Mouse (Mus musculus): ENCODE data around the gene Ntn1. TPM values are rescaled to one million over a fixed set of nuclear protein-coding genes. Genes with fewer than 3 reads are reported as not detected.

The Ntn1 gene
- polyA plus RNA-seq, 1 experiment from 2014 or later, result 31.0 TPM

DNA sequence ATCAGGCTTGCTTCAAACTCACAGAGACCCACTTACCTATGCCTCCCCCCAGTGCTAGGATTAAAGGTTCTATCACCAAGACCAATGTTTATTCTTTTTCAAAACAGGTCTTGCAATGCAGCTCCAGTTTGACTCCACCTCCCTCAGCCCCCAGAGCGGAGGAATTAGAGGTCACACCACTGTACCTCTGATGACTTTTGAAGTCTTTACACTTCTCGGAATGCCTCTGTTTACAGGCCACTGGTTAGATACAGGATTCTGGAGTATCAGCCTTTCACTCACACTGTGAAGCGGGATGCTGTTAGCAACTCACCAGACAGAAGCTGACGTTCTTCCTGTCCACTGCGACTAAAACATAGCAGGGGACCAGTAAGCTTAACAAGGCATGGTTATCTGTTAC, 805 bp upstream of the Ntn1 start:
- no peak for ATAC-seq
- Histone ChIP-seq H3K9me3 (no peaks in the 10 kb centered on the region), H3K27ac (no peak overlapping the region), H3K4me1 (replicated peaks) (peaks cover 26% of the 10 kb centered on the region), H3K27me3 (peaks cover 85% of the 10 kb centered on the region), H3K4me3 (replicated peaks) (no peak overlapping the region), H3K36me3 (no peaks in the 10 kb centered on the region), H3K9ac (replicated peaks) (no peak overlapping the region), H3K4me2 (replicated peaks) (no peak overlapping the region)
- whole genome bisulfite sequencing, result 26% methylated on average over 5 of the region's 5 CpGs

DNA sequence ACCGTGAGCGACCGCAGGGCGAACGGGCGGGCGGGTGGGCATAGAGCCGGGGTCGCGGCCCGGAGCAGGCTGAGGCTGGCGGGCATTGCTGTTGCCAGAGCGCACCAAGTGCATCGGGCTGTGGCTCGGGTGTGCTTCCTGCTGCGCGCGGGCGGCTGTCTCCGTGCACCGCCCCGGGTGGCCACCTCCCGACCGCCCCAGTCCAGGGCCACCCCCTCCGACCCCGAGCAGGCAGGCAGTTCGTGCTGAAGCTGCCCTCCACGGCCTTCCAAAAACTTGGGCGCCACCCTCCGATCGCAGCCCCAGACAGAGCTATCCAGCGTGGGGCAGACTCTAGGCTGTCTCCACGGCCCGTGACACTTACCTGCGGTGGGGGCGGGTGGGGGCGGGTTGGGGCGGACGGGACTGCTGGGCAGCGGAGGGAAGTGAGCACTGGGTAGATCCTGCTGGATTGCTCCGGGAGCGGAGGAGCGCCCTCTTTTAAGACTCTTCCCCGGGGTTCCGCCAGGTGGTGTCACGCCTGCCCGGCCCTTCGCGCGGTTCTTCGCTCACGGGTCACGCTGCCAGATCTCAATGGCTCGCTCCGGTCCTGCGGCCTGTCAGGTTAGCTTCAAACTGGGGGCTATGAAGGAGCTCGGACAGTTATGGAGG, 477 bp downstream of the Ntn1 start:
- peak; percentile 66 for ATAC-seq
- under 1% methylated on average over 54 of the region's 57 CpGs for WGBS
- H3K4me2 ChIP-seq (replicated peaks), result peak overlapping the region; percentile 94
- peak overlapping the region; percentile 71 for H3K9ac ChIP-seq (replicated peaks)
- peak overlapping the region; percentile 48 for H3K4me3 ChIP-seq (replicated peaks)
- H3K27ac ChIP-seq, result peak overlapping the region; percentile 70
- peaks cover 26% of the 10 kb centered on the region for H3K4me1 ChIP-seq (replicated peaks)
- peaks cover 86% of the 10 kb centered on the region for H3K27me3 ChIP-seq
- H3K9me3 ChIP-seq, result no peaks in the 10 kb centered on the region
- no peaks in the 10 kb centered on the region for H3K36me3 ChIP-seq

DNA sequence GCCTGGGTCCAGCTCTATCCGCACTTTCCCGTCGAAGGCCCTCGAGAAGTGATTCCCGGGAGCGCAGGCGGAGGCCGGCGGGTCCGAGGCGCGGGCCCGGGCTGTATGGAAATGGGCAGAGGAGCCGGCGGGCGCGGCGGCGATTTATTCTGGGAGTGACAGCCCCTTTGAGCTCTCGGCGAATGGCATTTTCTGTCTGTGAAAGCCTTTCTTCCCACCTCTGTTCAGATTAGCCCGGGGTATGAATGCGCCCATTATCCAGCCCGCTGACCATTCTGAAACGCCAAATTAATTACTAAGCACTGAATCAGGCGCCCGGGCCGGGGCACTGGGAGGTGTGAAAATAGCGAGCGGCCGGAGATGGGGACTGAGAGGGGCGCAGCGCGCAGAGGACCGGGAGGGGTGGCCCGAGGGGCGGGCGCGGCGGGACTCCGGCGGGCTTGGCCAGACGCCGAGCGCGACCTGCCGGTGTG, 1.0 kb downstream of the Ntn1 start:
- peak; percentile 89 for ATAC-seq
- under 1% methylated on average over 38 of the region's 47 CpGs for WGBS
- Histone ChIP-seq H3K9ac (replicated peaks) (peak overlapping the region; percentile 71), H3K4me3 (replicated peaks) (peak overlapping the region; percentile 48), H3K27me3 (peaks cover 90% of the 10 kb centered on the region), H3K9me3 (no peaks in the 10 kb centered on the region), H3K4me2 (replicated peaks) (peak overlapping the region; percentile 94), H3K27ac (peak overlapping the region; percentile 70), H3K36me3 (no peaks in the 10 kb centered on the region), H3K4me1 (replicated peaks) (peaks cover 26% of the 10 kb centered on the region)

DNA sequence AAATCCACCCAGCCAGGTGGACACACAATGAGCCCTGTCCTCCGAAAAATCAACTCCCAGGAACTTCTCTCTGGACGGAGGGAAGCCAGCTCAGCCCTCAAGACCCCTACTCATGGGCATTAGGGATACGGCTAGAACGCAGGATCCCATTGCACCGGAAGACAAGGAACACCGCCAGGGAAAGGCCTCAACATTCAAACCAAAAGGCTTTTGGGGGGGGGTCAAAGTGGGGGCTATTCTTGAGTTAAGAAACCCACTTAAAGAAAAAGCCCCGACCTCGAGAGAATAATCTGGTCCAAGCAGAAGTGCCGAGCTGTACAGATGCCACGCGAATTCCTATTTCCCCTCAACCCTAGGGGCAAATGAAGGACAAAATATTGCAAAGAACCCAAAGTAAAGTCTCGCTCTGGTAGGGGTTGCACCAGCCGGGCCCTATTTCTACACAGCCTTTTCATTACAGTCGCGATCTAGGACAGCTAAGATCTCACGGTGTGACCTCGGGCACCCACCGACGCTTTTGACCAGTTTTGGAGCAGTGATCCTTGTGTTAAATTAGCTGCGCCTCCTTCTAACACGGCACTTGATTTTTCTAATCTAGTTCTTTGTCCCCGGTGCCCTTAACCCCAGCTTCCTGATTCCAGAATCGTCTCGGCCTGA, 1.6 kb downstream of the Ntn1 start:
- Histone ChIP-seq H3K4me2 (replicated peaks) (peak overlapping the region; percentile 94), H3K9me3 (no peaks in the 10 kb centered on the region), H3K4me3 (replicated peaks) (peak overlapping the region; percentile 48), H3K4me1 (replicated peaks) (peaks cover 26% of the 10 kb centered on the region), H3K9ac (replicated peaks) (peak overlapping the region; percentile 71; the same call in 1 of the 2 replicates), H3K27me3 (peaks cover 90% of the 10 kb centered on the region), H3K36me3 (no peaks in the 10 kb centered on the region), H3K27ac (peak overlapping the region; percentile 48)
- WGBS, result 5% methylated on average over 24 of the region's 24 CpGs
- ATAC-seq, result no peak

DNA sequence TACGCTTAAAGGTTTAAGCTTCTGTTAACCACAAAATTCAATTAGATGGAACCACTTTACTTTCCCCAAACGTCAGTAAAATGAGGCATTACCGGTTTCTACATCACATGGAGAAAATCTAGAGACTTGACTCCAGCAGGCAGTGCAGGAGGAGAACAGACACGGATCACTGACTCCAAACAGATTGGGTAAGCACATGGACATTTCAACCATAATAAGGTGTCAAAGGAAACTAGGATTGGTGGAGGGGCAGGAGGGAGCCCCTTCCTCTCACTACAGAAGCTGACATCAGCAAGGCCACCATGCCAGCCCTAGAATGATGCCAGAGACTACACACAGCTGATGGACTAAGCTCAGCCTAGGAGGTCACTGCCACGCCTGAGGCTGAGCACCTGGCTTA, 5.1 kb downstream of the Ntn1 start:
- Histone ChIP-seq H3K36me3 (no peaks in the 10 kb centered on the region), H3K4me1 (replicated peaks) (peaks cover 23% of the 10 kb centered on the region), H3K9me3 (no peaks in the 10 kb centered on the region), H3K4me3 (replicated peaks) (no peak overlapping the region), H3K4me2 (replicated peaks) (no peak overlapping the region), H3K27me3 (peaks cover 91% of the 10 kb centered on the region), H3K9ac (replicated peaks) (no peak overlapping the region), H3K27ac (no peak overlapping the region)
- WGBS, result 59% methylated on average over 5 of the region's 5 CpGs
- no peak for ATAC-seq

DNA sequence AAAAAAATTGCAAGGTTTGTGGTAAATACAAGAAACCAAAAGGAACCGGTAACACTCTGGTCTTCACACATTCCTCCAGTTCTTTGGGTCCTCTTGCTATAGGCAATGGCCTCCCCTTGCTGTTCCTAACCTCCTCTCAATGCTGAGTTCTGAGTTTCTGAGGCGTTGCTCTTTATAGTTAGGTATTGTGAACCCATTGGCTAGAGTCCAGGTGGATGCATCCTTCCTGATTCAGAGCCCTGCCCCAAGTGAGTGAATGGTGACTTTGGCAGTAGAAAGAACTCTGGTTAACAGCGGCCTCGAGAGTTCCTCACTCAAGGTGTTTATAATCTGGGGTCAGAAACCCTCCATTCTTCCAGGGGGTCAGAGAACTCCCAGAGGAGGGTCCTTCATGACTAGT, 5.9 kb downstream of the Ntn1 start:
- H3K27me3 ChIP-seq, result peaks cover 92% of the 10 kb centered on the region
- H3K4me3 ChIP-seq (replicated peaks), result no peak overlapping the region
- 51% methylated on average over 4 of the region's 4 CpGs for WGBS
- H3K4me1 ChIP-seq (replicated peaks), result peaks cover 18% of the 10 kb centered on the region
- no peak overlapping the region for H3K9ac ChIP-seq (replicated peaks)
- H3K4me2 ChIP-seq (replicated peaks), result no peak overlapping the region
- no peak for ATAC-seq
- H3K27ac ChIP-seq, result no peak overlapping the region
- no peaks in the 10 kb centered on the region for H3K36me3 ChIP-seq
- no peaks in the 10 kb centered on the region for H3K9me3 ChIP-seq

DNA sequence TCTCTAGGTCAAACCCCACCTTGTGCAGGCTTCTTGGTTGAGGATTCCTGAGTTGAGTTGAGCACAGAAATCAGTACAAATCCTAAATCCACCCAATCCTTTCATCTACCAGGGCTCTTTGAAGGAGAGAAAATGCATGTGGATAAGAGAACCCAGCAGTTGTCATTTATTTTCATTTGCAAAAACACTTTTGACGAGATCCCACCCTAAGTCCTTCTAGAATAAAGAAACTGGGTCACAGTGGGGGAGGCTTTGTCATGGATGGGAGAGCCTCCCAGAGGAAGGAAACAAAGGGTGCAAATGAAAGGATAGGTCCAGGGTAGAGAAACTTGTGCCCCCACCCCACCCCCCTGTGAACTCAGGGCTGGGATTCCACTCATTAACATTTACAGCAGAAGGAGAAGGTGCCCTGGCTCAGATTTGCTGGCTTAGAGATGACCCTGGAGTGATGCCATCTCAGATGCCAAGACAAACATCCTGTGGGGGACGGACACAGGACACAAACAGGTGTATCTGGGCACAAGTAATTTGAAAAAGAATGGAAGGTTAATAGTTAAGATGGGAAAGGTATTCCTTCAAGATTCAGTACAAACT, 6.6 kb downstream of the Ntn1 start:
- ATAC-seq, result no peak
- no peaks in the 10 kb centered on the region for H3K36me3 ChIP-seq
- H3K27ac ChIP-seq, result no peak overlapping the region
- H3K27me3 ChIP-seq, result peaks cover 97% of the 10 kb centered on the region
- no peaks in the 10 kb centered on the region for H3K9me3 ChIP-seq
- WGBS, result 27% methylated on average over 2 of the region's 2 CpGs
- no peak overlapping the region for H3K9ac ChIP-seq (replicated peaks)
- H3K4me3 ChIP-seq (replicated peaks), result no peak overlapping the region
- no peak overlapping the region for H3K4me2 ChIP-seq (replicated peaks)
- peaks cover 17% of the 10 kb centered on the region for H3K4me1 ChIP-seq (replicated peaks)

DNA sequence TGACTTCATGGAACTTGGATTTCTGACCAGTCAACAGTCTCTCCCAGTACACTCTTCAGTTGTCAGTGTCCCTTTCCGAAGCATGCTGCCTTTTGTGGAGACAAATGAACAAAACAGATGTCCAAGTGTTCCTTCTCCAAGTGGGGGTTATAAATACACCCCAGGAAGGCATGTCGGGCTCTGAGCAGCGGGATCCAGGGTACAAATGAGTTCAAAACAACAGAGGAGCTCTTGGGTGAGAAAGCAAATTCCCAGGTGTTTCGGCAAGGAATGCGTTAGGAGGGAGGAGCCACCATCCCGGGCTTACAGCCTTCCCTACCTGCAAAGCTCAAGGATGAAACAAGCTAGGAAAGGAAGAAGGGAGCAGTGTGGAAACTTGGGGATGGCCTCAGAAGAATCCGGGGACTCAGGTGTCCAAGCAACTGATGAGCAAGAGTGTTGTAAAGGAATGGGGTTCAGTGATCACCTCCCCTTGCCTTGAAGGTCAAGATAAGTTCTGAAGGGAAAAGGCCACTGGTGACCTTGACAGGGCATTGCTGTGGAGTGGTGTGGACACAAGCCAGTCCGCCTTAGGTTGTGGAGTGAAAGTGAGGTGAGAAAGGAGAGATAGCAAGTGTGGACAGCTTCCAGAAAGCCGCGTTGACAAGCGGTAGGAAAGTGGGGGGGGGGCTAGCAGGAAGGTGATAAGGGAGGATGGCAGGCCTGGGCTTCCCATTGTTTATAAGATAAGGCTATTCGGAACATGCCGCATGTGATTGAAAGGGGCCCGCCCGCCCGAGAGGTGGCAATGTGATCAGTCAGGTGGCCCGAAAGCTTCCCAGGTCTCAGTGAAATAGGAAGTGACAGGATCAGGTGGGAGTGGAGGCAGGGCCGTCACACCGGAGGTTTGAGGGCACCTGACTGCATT, 10.0 kb downstream of the Ntn1 start:
- peaks cover 28% of the 10 kb centered on the region for H3K4me1 ChIP-seq (replicated peaks)
- H3K36me3 ChIP-seq, result no peaks in the 10 kb centered on the region
- H3K27ac ChIP-seq, result no peak overlapping the region
- ATAC-seq, result no peak
- no peak overlapping the region for H3K4me3 ChIP-seq (replicated peaks)
- H3K27me3 ChIP-seq, result peaks cover 95% of the 10 kb centered on the region
- no peak overlapping the region for H3K4me2 ChIP-seq (replicated peaks)
- 11% methylated on average over 19 of the region's 19 CpGs for WGBS
- H3K9ac ChIP-seq (replicated peaks), result no peak overlapping the region
- no peaks in the 10 kb centered on the region for H3K9me3 ChIP-seq

DNA sequence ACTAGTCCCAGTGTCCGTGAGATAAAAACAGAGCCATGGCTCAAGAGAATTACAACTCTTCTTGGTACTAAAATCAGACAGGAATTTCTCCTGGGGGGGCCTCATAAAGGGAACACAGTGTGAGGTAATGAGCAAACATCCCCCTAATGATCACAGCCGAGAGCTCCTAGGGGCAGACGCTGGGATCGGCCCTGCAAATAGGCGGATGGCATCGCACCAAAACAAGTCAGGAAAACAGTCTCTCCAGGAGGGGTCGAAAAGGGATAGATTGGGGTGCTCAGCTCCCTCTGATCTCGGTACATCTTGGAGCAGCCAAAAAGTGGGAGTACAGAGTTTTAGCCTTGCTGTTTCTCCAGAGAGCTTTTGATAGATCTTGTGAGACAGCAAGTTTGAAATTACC, 11.0 kb downstream of the Ntn1 start:
- WGBS, result 2% methylated on average over 8 of the region's 8 CpGs
- H3K4me2 ChIP-seq (replicated peaks), result no peak overlapping the region

DNA sequence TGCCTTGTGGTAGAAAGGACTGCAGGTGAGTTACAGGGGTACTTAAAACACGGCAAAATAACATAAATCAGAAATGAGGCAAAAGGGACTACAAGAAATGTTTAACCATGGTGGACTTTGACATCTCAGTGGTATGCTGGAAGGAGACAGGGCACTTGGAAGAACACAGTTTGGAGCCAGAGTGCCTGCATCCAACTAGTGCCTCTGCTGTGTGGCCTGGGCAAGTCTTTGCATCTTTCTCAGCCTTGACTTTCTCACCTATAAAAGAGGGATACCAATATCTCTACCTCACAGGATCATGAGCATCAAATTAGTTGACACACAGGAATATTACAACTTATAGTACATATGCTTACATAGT, 12.0 kb downstream of the Ntn1 start:
- WGBS, result 39% methylated on average over 1 of the region's 1 CpGs
- Histone ChIP-seq H3K4me3 (replicated peaks) (no peak overlapping the region), H3K36me3 (no peaks in the 10 kb centered on the region), H3K9me3 (no peaks in the 10 kb centered on the region), H3K4me2 (replicated peaks) (no peak overlapping the region), H3K9ac (replicated peaks) (no peak overlapping the region), H3K27me3 (peaks cover 94% of the 10 kb centered on the region), H3K4me1 (replicated peaks) (peaks cover 47% of the 10 kb centered on the region), H3K27ac (no peak overlapping the region)
- no peak for ATAC-seq

More for the DNA sequence above, 11.0 kb downstream of the Ntn1 start:
- H3K27ac ChIP-seq, result no peak overlapping the region
- no peak overlapping the region for H3K4me3 ChIP-seq (replicated peaks)
- peaks cover 95% of the 10 kb centered on the region for H3K27me3 ChIP-seq
- no peaks in the 10 kb centered on the region for H3K36me3 ChIP-seq
- ATAC-seq, result no peak
- peaks cover 38% of the 10 kb centered on the region for H3K4me1 ChIP-seq (replicated peaks)
- H3K9me3 ChIP-seq, result no peaks in the 10 kb centered on the region
- no peak overlapping the region for H3K9ac ChIP-seq (replicated peaks)

DNA sequence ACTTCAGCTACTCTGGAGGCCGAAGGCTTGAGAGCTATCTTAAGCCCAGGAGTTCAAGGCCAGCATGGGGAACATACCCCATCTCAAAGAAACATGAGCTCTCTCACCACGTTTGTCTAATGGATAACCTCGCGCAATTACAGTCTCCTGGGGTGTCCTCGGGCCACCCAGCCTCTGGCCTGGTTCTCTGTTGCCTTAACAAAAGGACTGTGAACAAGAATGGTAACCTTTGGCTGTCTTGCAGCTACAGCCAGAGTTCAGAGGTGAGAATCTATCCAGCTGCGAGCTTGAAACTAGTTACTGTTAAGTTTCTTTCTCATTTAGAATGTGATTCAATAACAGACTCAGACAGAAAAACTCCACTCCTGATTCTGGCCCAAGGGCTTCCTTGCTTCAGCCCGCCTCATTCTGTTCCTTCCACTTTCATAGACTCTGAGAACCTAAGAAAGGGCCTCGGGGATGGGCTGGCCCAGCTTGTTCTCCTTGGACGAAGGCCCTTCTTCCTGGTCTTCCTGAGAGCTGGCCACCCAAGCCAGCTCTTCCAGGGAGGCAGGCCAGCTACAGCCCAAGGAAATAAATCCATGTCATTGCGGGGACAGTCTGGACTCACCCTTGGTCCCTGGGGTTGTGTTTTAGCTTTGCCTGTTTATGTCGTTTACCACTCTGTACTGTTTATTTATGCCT, 12.5 kb downstream of the Ntn1 start:
- no peak for ATAC-seq
- WGBS, result 30% methylated on average over 11 of the region's 11 CpGs
- no peaks in the 10 kb centered on the region for H3K9me3 ChIP-seq
- H3K4me1 ChIP-seq (replicated peaks), result peaks cover 52% of the 10 kb centered on the region
- H3K4me3 ChIP-seq (replicated peaks), result no peak overlapping the region
- H3K27ac ChIP-seq, result no peak overlapping the region
- no peak overlapping the region for H3K9ac ChIP-seq (replicated peaks)
- H3K4me2 ChIP-seq (replicated peaks), result no peak overlapping the region
- no peaks in the 10 kb centered on the region for H3K36me3 ChIP-seq
- peaks cover 95% of the 10 kb centered on the region for H3K27me3 ChIP-seq

Measured in midbrain, embryonic 13.5 days (tissue).